Mouse (Mus musculus): ENCODE measurements around the gene Wdr83. TPM values are rescaled to one million over a fixed set of nuclear protein-coding genes. Genes with fewer than 3 reads are reported as not detected.
A peak's percentile ranks its signal among the peaks of the same experiment; 100 is the strongest.

Gene Wdr83
- total RNA-seq, 2 experiments from 2014 or later, result 28.7 to 32.3 TPM

GRCm38 (mm10) chr8:85080532-85081215 is 432 bp downstream of the Wdr83 start, which contains the start of gene Wdr83os:
Gene Wdr83os (plus strand): TSS chr8:85080740.
- DNase-seq (ENCODE audit: extremely low spot score in 1 of 2, low spot score in 1 of 2), result peak in 1 of 2 experiments; percentile 47

DNA sequence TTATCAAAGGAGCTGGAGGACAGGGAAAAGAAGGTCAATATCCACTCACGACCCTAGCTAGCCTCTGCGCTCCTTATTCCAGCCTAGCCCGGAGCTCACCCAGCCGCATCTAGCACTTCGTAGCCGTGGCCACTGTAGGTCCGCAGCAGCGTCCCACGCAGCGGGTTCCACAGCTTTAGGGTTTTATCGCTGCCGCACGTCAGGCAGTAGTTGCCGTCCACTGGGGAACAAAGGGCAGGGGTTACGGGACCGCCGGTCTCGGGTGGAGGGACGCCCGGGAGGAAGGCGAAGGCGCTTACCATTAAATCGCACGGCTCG is 933 bp downstream of the Wdr83 start:
- DNase-seq (ENCODE audit: extremely low spot score in 1 of 2, low spot score in 1 of 2), result no peak

- DNase-seq (ENCODE audit: extremely low spot score in 1 of 2, low spot score in 1 of 2), result peak; percentile 51 to 73
These were observed 4.1 kb downstream of the Wdr83 start for GRCm38 (mm10) chr8:85076993-85077392.

DNA sequence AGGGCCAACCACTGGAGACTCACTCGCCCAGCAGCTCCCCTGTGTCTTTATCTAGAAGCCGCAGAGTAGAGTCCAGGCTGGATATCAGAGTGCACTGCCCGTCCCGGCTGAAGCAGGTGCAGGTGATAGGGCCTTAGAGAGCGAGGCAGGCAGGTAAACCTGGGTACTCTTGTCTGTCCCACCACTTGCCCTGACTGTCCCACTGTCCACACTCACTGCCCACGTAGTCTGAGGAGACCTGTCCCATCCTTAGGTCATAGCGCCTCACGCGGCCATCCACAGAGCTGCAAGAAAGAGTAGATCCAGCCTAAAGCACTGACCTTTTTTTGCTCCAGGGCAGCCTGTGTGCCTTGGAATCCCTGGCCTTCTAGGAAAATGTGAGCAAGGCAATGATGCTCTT is 5.1 kb downstream of the Wdr83 start:
- DNase-seq (ENCODE audit: extremely low spot score in 1 of 2, low spot score in 1 of 2), result peak in 1 of 2 experiments; percentile 54

DNA sequence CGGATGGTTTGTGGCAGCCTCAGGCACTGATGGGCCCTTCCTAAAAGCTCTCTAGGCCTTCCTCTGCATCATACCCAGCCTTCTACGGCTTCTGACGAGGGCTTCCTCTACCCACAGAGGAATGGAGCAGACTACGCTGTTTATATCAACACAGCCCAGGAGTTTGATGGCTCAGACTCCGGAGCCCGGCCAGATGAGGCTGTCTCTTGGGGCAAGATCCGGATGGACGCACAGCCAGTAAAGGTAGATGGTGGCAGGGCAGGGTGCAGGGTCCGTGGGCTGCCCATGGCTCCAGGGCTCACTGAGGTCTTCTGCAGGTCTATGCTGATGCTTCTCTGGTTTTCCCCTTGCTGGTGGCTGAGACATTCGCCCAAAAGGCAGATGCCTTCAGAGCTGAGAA is 6.5 kb downstream of the Wdr83 start:
- no peak for DNase-seq (ENCODE audit: extremely low spot score in 1 of 2, low spot score in 1 of 2)

DNA sequence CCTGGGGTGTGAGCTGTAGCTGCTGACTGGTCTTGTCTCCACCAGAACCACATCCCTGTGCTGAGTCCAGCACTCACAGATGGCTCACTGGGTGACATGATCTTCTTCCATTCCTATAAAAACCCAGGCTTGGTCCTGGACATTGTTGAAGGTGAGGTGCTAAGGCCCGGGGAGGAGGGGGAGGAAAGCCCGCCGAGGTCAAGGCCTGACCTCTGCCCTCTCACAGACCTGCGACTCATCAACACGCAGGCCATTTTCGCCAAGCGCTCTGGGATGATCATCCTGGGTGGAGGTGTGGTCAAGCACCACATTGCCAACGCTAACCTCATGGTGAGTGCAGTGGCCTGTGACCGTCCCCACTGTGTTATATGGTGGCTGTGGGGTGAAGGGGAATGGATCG is 6.9 kb downstream of the Wdr83 start:
- no peak for DNase-seq (ENCODE audit: extremely low spot score in 1 of 2, low spot score in 1 of 2)

DNA sequence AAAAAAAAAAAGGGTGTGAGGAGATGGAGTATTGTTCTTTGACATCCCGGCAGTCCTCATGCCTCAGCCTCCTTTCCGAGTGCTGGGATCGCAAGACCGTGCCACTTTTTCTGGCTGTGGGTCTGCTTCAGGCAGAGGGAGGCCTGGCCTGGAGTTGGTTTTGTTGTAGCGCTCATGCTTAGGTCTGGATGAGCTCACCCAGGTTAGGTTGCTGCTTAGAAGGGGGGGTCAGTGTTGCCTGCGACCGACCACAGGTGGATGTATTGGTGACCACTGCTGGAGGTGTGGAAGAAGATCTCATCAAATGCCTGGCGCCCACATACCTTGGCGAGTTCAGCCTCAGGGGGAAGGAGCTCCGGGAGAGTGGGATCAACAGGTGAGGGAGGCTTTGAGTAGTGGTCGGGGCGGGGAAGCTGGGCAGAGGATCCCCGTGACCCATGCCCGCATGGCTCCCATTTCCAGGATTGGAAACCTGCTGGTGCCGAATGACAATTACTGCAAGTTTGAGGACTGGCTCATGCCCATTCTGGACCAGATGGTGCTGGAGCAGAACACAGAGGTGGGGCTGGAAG is 8.0 kb downstream of the Wdr83 start:
- DNase-seq (ENCODE audit: extremely low spot score in 1 of 2, low spot score in 1 of 2), result no peak

- DNase-seq (ENCODE audit: extremely low spot score in 1 of 2, low spot score in 1 of 2), result no peak
These were observed 8.7 kb downstream of the Wdr83 start for GRCm38 (mm10) chr8:85072364-85072929.

- peak; percentile 67 to 77 for DNase-seq (ENCODE audit: extremely low spot score in 1 of 2, low spot score in 1 of 2)
These were observed 9.4 kb downstream of the Wdr83 start, which contains the start of gene Dhps for GRCm38 (mm10) chr8:85071514-85072281. Gene Dhps (plus strand): TSS chr8:85071757.

- no peak for DNase-seq (ENCODE audit: extremely low spot score in 1 of 2, low spot score in 1 of 2)
These were observed 10.1 kb downstream of the Wdr83 start for GRCm38 (mm10) chr8:85071041-85071440.

DNA sequence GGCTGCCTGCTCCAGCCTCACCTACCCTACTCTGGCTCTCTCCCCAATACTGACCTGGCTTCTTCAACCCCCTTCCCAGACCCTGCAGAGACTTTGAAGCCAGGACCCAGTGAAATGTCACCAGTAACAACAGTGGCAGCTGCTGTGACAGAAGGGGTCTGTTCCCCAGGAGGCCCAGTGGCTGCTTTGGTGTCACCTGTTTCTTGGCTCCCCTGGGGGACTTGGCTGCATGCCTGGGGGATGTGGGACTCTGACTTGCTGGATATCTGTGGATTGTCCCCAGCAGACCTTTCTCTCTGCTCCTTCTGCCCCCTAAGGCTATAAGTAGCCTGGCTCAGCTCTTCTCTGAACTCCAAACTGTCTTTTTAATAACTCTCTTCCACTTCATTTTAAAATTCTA is 13.1 kb downstream of the Wdr83 start, which contains the start of gene Gm5741:
Gm5741 (minus strand) TSS at position 1 of the 400 bp plus-strand sequence.
- DNase-seq (ENCODE audit: extremely low spot score in 1 of 2, low spot score in 1 of 2), result no peak

GRCm38 (mm10) chr8:85067155-85067554 is 14.0 kb downstream of the Wdr83 start:
- DNase-seq (ENCODE audit: extremely low spot score in 1 of 2, low spot score in 1 of 2), result no peak

- no peak for DNase-seq (ENCODE audit: extremely low spot score in 1 of 2, low spot score in 1 of 2)
These were observed 15.9 kb downstream of the Wdr83 start for GRCm38 (mm10) chr8:85065213-85065612.

- DNase-seq (ENCODE audit: extremely low spot score in 1 of 2, low spot score in 1 of 2), result no peak
These were observed 18.5 kb downstream of the Wdr83 start for GRCm38 (mm10) chr8:85062603-85063002.

- DNase-seq (ENCODE audit: extremely low spot score in 1 of 2, low spot score in 1 of 2), result peak; percentile 86 to 89
These were observed 21.1 kb downstream of the Wdr83 start, which contains the start of gene Fbxw9 for GRCm38 (mm10) chr8:85059879-85060616. Gene Fbxw9 (plus strand): TSS chr8:85060055.

GRCm38 (mm10) chr8:85057367-85057766 is 23.7 kb downstream of the Wdr83 start:
- no peak for DNase-seq (ENCODE audit: extremely low spot score in 1 of 2, low spot score in 1 of 2)

DNA sequence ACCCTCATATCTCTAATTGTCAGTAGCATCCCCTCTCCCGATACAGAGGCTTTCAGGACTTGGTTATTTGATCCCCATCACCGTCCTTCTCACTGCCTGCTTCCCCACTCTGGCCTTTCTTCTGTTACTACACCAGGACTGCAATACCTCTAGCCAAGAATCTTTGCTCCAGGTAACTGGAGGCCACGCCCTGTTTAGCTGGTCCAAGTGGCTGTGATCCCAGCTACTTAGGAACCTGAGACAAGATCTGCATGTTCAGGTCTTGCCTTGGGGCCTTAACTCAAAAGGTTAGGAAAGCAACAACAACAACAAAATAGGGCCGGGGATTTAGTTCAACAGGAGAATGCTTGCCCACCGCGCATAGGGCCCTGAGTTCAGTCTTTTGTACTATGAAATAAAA is 37.5 kb downstream of the Wdr83 start:
- DNase-seq (ENCODE audit: extremely low spot score in 1 of 2, low spot score in 1 of 2), result no peak

GRCm38 (mm10) chr8:85037681-85038531 is 43.2 kb downstream of the Wdr83 start:
- peak; percentile 43 to 46 for DNase-seq (ENCODE audit: extremely low spot score in 1 of 2, low spot score in 1 of 2)

DNA sequence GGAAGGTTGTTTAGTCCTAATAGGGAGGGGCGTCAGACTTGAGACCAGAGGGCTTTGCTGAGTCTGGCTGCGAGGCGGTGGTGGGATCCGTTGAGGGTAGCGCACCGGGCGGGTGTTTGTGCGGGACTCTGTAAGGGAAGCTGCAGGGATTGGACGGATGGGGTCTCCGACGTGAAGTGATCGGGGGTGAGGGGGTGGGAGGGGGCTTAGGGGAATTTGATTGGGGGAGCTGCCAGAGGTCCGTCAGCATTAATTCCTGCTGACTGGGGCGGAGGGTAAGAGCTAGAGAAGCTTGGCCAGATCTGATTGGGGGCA is 43.8 kb downstream of the Wdr83 start:
- DNase-seq (ENCODE audit: extremely low spot score in 1 of 2, low spot score in 1 of 2), result no peak

Measured in layer of hippocampus, postnatal 25 days (tissue).